ENCODE assay signal across 8 mouse cellular contexts in the genomic region with DNA sequence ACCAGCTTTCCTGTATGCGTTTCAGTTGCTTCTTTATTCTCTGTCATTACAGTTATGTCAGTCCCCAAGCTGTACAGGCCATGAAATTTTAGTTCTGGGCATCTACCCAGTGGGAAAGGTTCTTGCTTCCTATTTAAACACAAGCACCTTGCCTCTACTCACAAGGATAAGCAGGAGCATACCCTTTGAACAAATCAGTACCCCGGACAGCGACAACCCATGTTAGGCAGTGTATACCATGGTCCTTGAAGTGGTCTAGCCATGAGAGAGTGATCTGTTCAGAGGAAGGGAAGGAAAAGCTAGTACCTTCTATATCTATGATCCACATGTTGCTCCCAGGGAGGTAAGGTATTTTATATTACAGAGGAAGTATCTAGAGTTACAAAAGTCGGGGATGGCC.
DNase-seq lines count a peak whose midpoint lies in the region; ATAC-seq and TF ChIP-seq lines count a peak whose summit lies in the region.

No protein-coding gene starts in this region.

- H3K79me2 ChIP-seq in CH12.LX (replicated peaks; ENCODE audit: control insufficient read depth, extremely low read depth, insufficient read depth, poor library complexity, severe bottlenecking), result no peaks in the 10 kb centered on the region

- TF ChIP-seq RAD21 in CH12.LX (IDR thresholded peaks at IDR 0.05; ENCODE audit: low read depth, low read length), result no peak

- no peak overlapping the region for H3K4me3 ChIP-seq in kidney, embryonic 14.5 days (ENCODE audit: low read length)
- H3K4me3 ChIP-seq in CH12.LX (replicated peaks in 1 of 3; ENCODE audit: low read depth in 2 of 3, low read length in 2 of 3, poor library complexity in 1 of 3), result no peak overlapping the region

- TF ChIP-seq POLR2A in CH12.LX (IDR thresholded peaks at IDR 0.05; ENCODE audit: low read depth, low read length), result no peak

- intact Hi-C loops in left cerebral cortex, postnatal 14 days (cut with DNase I), result no loop called here

- peak; percentile 3 for DNase-seq in kidney, adult 9 months
- peak; percentile 44 for DNase-seq in CH12.LX (ENCODE audit: extremely low read depth)
- DNase-seq in R1 (ENCODE audit: low read depth, low spot score), result peak; percentile 70
- DNase-seq in kidney, postnatal 4 days, result peak; percentile 82 to 85
- no peak for DNase-seq in left cerebral cortex, postnatal 14 days (ENCODE audit: low spot score in 2 of 2)
- DNase-seq in spleen, adult 12 weeks (ENCODE audit: low spot score), result no peak

- no peak for TF ChIP-seq CTCF in CH12.LX (conservative IDR thresholded peaks at IDR 0.05 in 1 of 2, IDR thresholded peaks at IDR 0.05 in 1 of 2; ENCODE audit: low read depth in 2 of 2, low read length in 2 of 2)

- no peak for ATAC-seq in kidney, embryonic 14.5 days (ENCODE audit: low FRiP score, low TSS enrichment)
- no peak for ATAC-seq in megakaryocyte, adult 5-6 weeks (ENCODE audit: poor library complexity, severe bottlenecking)

- TF ChIP-seq EP300 in CH12.LX (IDR thresholded peaks at IDR 0.05; ENCODE audit: low read length), result no peak

- no peaks in the 10 kb centered on the region for H3K36me3 ChIP-seq in kidney, embryonic 14.5 days (ENCODE audit: control insufficient read depth, insufficient read depth, low read length)
- H3K36me3 ChIP-seq in CH12.LX (replicated peaks in 1 of 2; ENCODE audit: control insufficient read depth in 1 of 2, insufficient read depth in 1 of 2, low read length in 1 of 2), result no peaks in the 10 kb centered on the region

- no peak overlapping the region for H3K4me2 ChIP-seq in kidney, embryonic 14.5 days (replicated peaks; ENCODE audit: low read depth, low read length)
- no peak overlapping the region for H3K4me2 ChIP-seq in CH12.LX (ENCODE audit: insufficient read depth, low read depth, poor library complexity, severe bottlenecking)

- in situ Hi-C loops in CH12.LX (cut with MboI; ENCODE audit: low pct_ligation_motif_present, low pct_unique_long_range_greater_than_20kb, low sequenced_read_pairs), result no loop called here

- H3K4me1 ChIP-seq in kidney, embryonic 14.5 days (ENCODE audit: control insufficient read depth, insufficient read depth, low read length), result no peaks in the 10 kb centered on the region
- no peaks in the 10 kb centered on the region for H3K4me1 ChIP-seq in CH12.LX (ENCODE audit: control insufficient read depth in 1 of 2, insufficient read depth in 2 of 2)

- dilution Hi-C loops in CH12.LX (cut with MboI; ENCODE audit: extremely low pct_ligation_motif_present, extremely low pct_unique_long_range_greater_than_20kb, low sequenced_read_pairs), result no loop called here

- no peak overlapping the region for H3K9ac ChIP-seq in kidney, embryonic 14.5 days (ENCODE audit: low read depth, low read length)
- no peak overlapping the region for H3K9ac ChIP-seq in CH12.LX (ENCODE audit: insufficient read depth, low read depth)

- no peak overlapping the region for H3K27ac ChIP-seq in kidney, embryonic 14.5 days (ENCODE audit: low read depth, low read length)
- H3K27ac ChIP-seq in CH12.LX (ENCODE audit: insufficient read depth, low read depth), result no peak overlapping the region

- WGBS in kidney, embryonic 14.5 days, result 70% methylated on average over 4 of the region's 4 CpGs

- no peaks in the 10 kb centered on the region for H3K9me3 ChIP-seq in kidney, embryonic 14.5 days (ENCODE audit: control insufficient read depth, low read length)
- no peaks in the 10 kb centered on the region for H3K9me3 ChIP-seq in CH12.LX (replicated peaks; ENCODE audit: low read length)

- no peaks in the 10 kb centered on the region for H3K27me3 ChIP-seq in kidney, embryonic 14.5 days (ENCODE audit: control insufficient read depth, insufficient read depth, low read length)
- H3K27me3 ChIP-seq in CH12.LX (replicated peaks), result peaks cover 78% of the 10 kb centered on the region

TF ChIP-seq in CH12.LX, 34 proteins besides CTCF, POLR2A, EP300 and RAD21:
- no peak for TF ChIP-seq RCOR1 (conservative IDR thresholded peaks at IDR 0.05; ENCODE audit: low read depth, low read length)
- TF ChIP-seq SIN3A (IDR thresholded peaks at IDR 0.05; ENCODE audit: low read length), result no peak
- no peak for TF ChIP-seq MAFK (IDR thresholded peaks at IDR 0.05; ENCODE audit: insufficient replicate concordance, low read length)
- no peak for TF ChIP-seq NELFE (IDR thresholded peaks at IDR 0.05; ENCODE audit: low read depth, low read length)
- TF ChIP-seq USF2 (conservative IDR thresholded peaks at IDR 0.05; ENCODE audit: low read depth, low read length), result no peak

Comparison
In these comparisons a context has a peak if more than half of its experiments do, and no peak if none do; other contexts are left out.
1. DNase-seq: peak in kidney, adult 9 months (single experiment), CH12.LX (single experiment), R1 (single experiment) and kidney, postnatal 4 days (2 of 2); none in left cerebral cortex, postnatal 14 days (0 of 2) and spleen, adult 12 weeks (single experiment).